Mouse (Mus musculus) brain, embryonic 14.5 days (tissue): Measurements from ENCODE around the gene Tuba4a.

Source experiments
- CTCF ChIP-seq: fragments of 200-500 bp; IDR thresholded peaks from 2 replicates; pipeline ENCODE4 v1.5.1; 2012; ENCODE audit warnings: inconsistent platforms, mild to moderate bottlenecking, moderate library complexity, borderline replicate concordance; ENCODE audit not compliant: insufficient read depth, insufficient read length; ENCODE audit errors: extremely low read depth
- POLR2A ChIP-seq: fragments of 200-500 bp; IDR thresholded peaks from 2 replicates; pipeline ENCODE4 v1.6.1; 2012; ENCODE audit warnings: mild to moderate bottlenecking, inconsistent platforms, borderline replicate concordance; ENCODE audit not compliant: poor library complexity, insufficient read depth, insufficient read length, severe bottlenecking; ENCODE audit errors: extremely low read depth

DNA sequence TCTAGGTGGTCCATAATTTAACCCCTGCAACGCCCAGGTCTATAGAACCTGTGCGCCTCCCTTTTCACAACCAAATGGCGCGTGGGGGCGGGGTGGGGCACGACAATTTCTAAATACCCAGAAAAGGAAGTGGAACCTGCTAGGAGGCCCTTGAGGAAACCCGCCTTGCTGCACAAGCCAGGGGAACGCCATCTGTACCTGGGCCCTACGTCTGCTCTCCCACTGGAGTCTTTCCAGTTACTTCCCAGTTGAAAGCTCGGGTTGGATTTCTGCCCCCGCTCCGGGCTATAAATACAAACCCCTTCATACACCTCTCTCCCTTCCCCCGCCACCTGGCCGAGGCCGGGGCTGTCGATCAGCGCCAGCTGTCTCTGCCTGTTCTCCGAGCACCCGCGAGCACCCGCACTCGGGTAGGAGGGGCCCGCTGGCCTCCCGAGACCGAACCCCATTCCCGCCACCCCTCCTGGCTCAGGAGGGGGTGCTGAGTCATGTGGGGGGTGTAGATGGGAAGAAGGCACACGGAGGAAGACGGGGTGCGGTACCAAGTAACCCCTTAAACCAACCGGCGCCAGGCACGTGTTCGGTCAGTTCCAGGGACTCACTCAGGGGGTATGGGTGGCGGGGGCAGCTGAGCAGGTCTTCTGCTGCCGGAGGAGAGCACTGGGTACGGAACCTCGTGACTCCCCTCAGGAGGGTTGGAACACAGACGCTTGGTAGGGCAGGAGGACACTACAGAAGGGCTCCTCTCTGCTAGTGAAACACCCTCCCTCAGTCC lies 1.3 kb downstream of the Tuba4a start:
- TF ChIP-seq CTCF = no peak
- no peak for TF ChIP-seq POLR2A
